Mouse (Mus musculus) liver, embryonic 12.5 days (tissue): ENCODE measurements around the gene Hpdl. TPM values are rescaled to one million over a fixed set of nuclear protein-coding genes. Genes with fewer than 3 reads are reported as not detected.

ENCODE experiments used
- ATAC-seq: fragments of 200-750 bp; cut with Nextera tagmentation; 2 replicates; pipeline ENCODE4 v1.8.0; 2017; ENCODE audit warnings: moderate number of reproducible peaks, mild to moderate bottlenecking, moderate library complexity
- H3K27ac ChIP-seq: fragments of 300-500 bp; sonication (generic); 2 replicates; pipeline ENCODE4 v1.5.1; 2016; ENCODE audit warnings: mild to moderate bottlenecking
- H3K27me3 ChIP-seq: fragments of 300-500 bp; sonication (generic); replicated peaks from 2 replicates; pipeline ENCODE4 v1.6.1; 2016; ENCODE audit warnings: mild to moderate bottlenecking, moderate library complexity
- H3K36me3 ChIP-seq: fragments of 300-500 bp; sonication (generic); 2 replicates; pipeline ENCODE4 v1.6.1; 2016; ENCODE audit warnings: mild to moderate bottlenecking, moderate library complexity
- H3K4me1 ChIP-seq: fragments of 300-500 bp; sonication (generic); 2 replicates; pipeline ENCODE4 v1.6.1; 2016
- H3K4me2 ChIP-seq: fragments of 300-500 bp; sonication (generic); 2 replicates; pipeline ENCODE4 v1.6.1; 2016; ENCODE audit warnings: mild to moderate bottlenecking, moderate library complexity
- H3K4me3 ChIP-seq: fragments of 300-500 bp; sonication (generic); 2 replicates; pipeline ENCODE4 v1.5.1; 2016; ENCODE audit warnings: mild to moderate bottlenecking, moderate library complexity
- H3K9ac ChIP-seq: fragments of 300-500 bp; sonication (generic); 2 replicates; pipeline ENCODE4 v1.6.1; 2016; ENCODE audit warnings: mild to moderate bottlenecking, moderate library complexity
- H3K9me3 ChIP-seq: fragments of 300-500 bp; sonication (generic); replicated peaks from 2 replicates; pipeline ENCODE4 v1.6.1; 2016; ENCODE audit warnings: mild to moderate bottlenecking, moderate library complexity
- WGBS: fragments of 180-500 bp; shearing (Covaris S2); methylation state at CpG from one replicate; pipeline ENCODE4 v1.1.7; 2016; ENCODE audit not compliant: insufficient replicate concordance; 5-methylcytosine and 5-hydroxymethylcytosine counted together
- polyA plus RNA-seq: library from polyadenylated mRNA; unstranded; fragments of >200 nt; fragmentation: Nextera tagmentation; extraction: Ambion mirVana; gene quantifications from 2 replicates; pipeline ENCODE4 v1.2.1, GENCODE M21; 2016

The Hpdl gene
- polyA plus RNA-seq, 1 experiment from 2014 or later = 0.75 TPM

DNA sequence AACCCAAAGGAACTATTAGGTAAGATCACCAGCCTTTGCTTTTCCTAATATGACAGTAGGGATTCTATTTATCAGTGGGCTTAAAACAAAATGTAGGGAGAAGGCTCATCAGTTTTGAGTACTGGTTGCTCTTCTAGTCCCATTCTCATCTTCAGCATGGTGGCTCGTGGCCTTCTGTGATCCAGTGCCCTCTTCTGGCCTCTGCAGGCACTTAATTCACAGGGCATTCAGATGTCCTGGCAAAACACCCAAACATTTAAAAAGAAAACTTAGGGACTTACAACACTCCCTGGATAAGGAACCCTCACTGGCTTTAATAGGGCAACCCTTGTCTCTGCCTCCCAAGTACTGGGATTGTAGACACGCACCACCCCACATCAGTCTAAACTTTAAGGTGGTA is 27.2 kb downstream of the Hpdl start:
- H3K4me3 ChIP-seq = no peak overlapping the region
- no peaks in the 10 kb centered on the region for H3K9me3 ChIP-seq
- WGBS = 61% methylated on average over 2 of the region's 2 CpGs
- H3K9ac ChIP-seq = no peak overlapping the region
- H3K4me2 ChIP-seq = no peak overlapping the region
- no peaks in the 10 kb centered on the region for H3K27me3 ChIP-seq
- ATAC-seq = no peak
- 0 out of 2 replicates have a peak, but pooled peaks cover 4% of the 10 kb centered on the region for H3K4me1 ChIP-seq
- H3K36me3 ChIP-seq = no peaks in the 10 kb centered on the region
- H3K27ac ChIP-seq = no peak overlapping the region

DNA sequence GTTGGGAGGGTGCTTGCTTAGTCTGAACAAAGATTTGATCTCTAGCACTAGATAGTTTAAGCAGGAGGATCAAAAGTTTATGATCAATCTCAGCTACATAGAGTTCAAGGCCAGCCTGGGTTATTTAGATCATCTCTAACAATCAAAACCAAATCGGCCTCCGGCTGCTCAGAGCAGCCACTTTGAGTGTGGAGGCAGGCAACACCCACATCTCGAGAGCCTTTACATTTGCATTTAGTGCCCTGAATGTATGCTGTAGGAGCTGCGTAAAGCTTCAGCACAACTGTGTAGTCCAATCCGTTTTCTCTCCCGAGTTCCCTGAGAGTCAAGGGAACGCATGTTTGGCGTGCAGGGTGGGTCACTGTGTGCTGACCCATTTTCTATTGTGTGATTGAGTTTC is 29.1 kb downstream of the Hpdl start:
- Histone ChIP-seq H3K9me3 (no peaks in the 10 kb centered on the region), H3K27me3 (no peaks in the 10 kb centered on the region), H3K4me2 (no peak overlapping the region), H3K4me3 (no peak overlapping the region), H3K27ac (no peak overlapping the region), H3K9ac (no peak overlapping the region), H3K36me3 (no peaks in the 10 kb centered on the region), H3K4me1 (peaks cover 14% of the 10 kb centered on the region; the same call in 1 of the 2 replicates)
- no peak for ATAC-seq
- WGBS = 73% methylated on average over 8 of the region's 8 CpGs

DNA sequence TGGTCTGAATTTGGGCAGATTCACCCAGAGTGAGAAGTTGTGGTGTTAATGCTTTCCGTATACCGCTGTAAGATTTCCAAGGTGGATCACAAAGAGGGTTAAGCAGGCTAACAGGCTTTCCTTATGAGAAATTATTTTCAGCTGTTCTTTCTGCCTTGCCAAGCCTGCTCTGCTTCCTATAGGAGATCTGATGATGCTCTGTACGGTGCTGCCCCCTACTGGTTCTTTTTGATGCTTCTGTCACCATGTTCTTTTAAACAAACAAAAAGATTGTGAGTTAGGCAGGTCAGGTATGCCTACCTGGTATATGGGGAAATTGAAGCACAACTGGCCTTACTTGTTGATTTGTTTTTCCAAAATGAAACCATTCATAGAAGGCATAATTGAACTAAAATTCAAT is 32.6 kb downstream of the Hpdl start:
- Histone ChIP-seq H3K9ac (no peak overlapping the region), H3K9me3 (no peaks in the 10 kb centered on the region), H3K4me3 (no peak overlapping the region), H3K4me1 (peaks cover 9% of the 10 kb centered on the region; the same call in 1 of the 2 replicates), H3K27ac (no peak overlapping the region), H3K27me3 (no peaks in the 10 kb centered on the region), H3K4me2 (no peak overlapping the region), H3K36me3 (no peaks in the 10 kb centered on the region)
- 10% methylated on average over 3 of the region's 3 CpGs for WGBS
- no peak for ATAC-seq

DNA sequence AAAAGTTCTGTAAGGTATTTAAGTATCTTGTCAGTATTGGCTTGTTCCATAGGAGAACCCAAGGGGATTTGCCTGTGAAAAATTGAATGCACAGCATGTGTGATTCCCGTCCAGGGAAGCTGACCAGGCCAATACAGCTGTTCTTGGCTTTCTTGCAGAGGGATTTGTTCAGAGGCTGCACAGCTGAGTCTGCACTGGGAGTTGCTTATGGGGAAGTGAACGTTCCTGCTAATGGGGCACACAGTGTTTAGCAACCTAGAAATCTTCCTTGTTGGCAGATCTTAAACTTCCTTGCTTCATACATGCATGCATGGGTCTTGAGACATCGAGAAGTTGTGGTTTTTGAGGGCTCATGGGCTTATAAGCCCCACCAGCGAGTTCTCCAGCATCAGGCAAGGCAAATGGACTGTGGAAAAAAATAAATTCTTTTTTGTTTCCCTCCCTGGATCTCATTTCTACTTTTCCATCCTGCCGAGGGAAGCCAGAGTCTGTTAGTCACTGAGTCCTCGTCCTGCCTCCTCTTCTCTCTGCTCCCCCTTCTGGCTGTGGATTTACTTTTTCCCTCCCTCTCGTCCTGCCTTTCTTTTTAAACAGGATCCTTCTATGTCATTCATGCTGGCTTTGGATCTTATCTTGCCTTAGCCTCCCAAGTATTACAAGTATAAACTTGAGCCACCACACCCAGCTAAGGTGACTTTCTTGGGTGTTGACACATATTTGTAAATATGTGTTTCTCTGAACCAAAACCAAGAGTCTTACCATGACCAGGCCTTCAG is 33.3 kb downstream of the Hpdl start:
- H3K9me3 ChIP-seq = no peaks in the 10 kb centered on the region
- no peak overlapping the region for H3K9ac ChIP-seq
- 26% methylated on average over 7 of the region's 7 CpGs for WGBS
- H3K27ac ChIP-seq = no peak overlapping the region
- no peak for ATAC-seq
- no peaks in the 10 kb centered on the region for H3K36me3 ChIP-seq
- H3K4me2 ChIP-seq = no peak overlapping the region
- no peak overlapping the region for H3K4me3 ChIP-seq
- peaks cover 9% of the 10 kb centered on the region; the same call in 1 of the 2 replicates for H3K4me1 ChIP-seq
- no peaks in the 10 kb centered on the region for H3K27me3 ChIP-seq

DNA sequence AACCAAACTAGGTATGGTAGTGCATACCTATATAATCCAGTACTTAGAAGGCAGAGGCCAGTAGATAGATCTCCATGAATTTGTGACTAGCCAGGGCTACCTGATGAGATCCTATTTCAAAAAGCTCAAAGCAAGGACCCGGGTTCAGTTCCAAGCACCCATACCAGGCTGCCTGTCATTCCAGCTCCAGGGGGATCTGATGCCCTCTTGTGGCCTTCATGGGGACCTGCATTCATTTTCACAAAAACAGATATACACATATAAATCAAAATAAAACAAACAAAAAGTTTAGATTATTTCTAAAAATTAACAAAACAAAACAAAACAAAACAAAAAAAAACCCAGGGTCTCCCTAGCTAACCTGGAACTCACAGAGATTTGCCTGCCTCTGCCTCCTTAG is 34.9 kb downstream of the Hpdl start:
- Histone ChIP-seq H3K27me3 (no peaks in the 10 kb centered on the region), H3K9me3 (no peaks in the 10 kb centered on the region), H3K4me1 (peaks cover 9% of the 10 kb centered on the region; the same call in 1 of the 2 replicates), H3K27ac (no peak overlapping the region), H3K36me3 (no peaks in the 10 kb centered on the region), H3K9ac (no peak overlapping the region), H3K4me3 (no peak overlapping the region), H3K4me2 (no peak overlapping the region)
- no peak for ATAC-seq
- 90% methylated on average over 1 of the region's 1 CpGs for WGBS

DNA sequence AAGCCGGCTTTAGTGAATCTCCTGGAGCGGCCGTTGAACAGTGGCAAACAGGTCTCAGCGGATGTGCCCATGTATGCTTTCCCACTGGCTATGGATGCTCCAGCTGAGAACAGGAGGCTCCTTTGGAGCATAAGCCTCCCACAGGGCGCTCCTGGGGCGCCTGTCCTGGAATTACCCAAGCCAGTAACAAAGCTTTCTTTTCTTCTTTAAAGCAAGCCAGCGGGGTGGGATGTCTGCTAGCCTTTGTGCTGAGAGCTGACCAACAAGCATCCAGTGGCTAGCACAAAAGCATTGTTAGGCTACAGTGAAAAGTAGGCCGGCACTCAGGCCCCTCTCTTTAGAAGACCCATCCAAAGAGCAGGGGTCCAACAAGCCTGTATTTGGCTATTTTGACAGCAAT is 39.3 kb downstream of the Hpdl start:
- 52% methylated on average over 8 of the region's 8 CpGs for WGBS
- no peaks in the 10 kb centered on the region for H3K36me3 ChIP-seq
- H3K4me2 ChIP-seq = no peak overlapping the region
- ATAC-seq = no peak
- H3K9ac ChIP-seq = no peak overlapping the region
- H3K27ac ChIP-seq = no peak overlapping the region
- H3K4me3 ChIP-seq = no peak overlapping the region
- H3K9me3 ChIP-seq = no peaks in the 10 kb centered on the region
- H3K4me1 ChIP-seq = no peaks in the 10 kb centered on the region
- H3K27me3 ChIP-seq = no peaks in the 10 kb centered on the region

DNA sequence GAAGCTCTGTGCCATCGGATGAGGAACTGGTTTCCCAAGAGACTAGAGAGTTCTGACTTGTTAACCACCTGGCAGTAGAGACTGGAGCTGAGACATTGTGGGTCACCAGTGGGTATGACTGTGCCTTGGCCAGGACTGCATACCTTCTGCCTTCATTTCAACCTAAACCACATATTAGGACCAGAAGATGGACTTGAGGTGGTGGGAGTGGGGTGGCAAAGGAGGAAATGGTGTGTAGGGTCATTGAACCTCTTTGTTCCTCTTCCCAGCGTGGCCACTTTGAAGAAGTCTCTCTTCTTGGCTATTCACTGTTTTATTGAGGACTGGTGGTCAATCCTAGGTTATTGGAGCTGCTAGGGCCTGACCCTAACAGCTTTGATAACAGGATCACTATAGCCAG is 40.1 kb downstream of the Hpdl start:
- 39% methylated on average over 2 of the region's 2 CpGs for WGBS
- ATAC-seq = no peak
- H3K27ac ChIP-seq = no peak overlapping the region

DNA sequence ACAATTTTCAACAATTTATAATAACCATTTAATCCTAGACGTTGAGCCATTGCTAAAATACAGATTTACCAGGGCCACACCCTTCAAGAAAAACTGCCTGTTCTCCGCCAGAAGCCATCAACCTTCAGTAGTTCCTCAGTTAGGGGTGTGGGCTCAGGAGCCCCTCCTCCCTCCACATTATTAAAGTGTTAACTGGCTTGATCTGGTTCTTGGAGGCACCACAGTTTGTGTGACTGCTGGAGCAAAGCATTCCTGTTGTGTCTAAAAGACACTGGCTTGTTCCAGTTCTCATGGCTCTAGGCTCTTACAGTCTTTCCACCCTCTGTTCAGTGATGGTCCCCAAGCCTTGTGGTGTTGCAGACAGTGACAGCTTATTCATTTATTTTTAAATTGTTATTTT is 41.0 kb downstream of the Hpdl start:
- ATAC-seq = no peak
- Histone ChIP-seq H3K4me2 (no peak overlapping the region), H3K27ac (no peak overlapping the region), H3K9me3 (no peaks in the 10 kb centered on the region), H3K9ac (no peak overlapping the region), H3K27me3 (no peaks in the 10 kb centered on the region), H3K4me1 (no peaks in the 10 kb centered on the region), H3K4me3 (no peak overlapping the region), H3K36me3 (no peaks in the 10 kb centered on the region)
- WGBS = 51% methylated on average over 2 of the region's 2 CpGs

More for the DNA sequence above, 40.1 kb downstream of the Hpdl start:
- Histone ChIP-seq H3K4me2 (no peak overlapping the region), H3K9ac (no peak overlapping the region), H3K27me3 (no peaks in the 10 kb centered on the region), H3K9me3 (no peaks in the 10 kb centered on the region), H3K4me1 (no peaks in the 10 kb centered on the region), H3K4me3 (no peak overlapping the region), H3K36me3 (no peaks in the 10 kb centered on the region)

DNA sequence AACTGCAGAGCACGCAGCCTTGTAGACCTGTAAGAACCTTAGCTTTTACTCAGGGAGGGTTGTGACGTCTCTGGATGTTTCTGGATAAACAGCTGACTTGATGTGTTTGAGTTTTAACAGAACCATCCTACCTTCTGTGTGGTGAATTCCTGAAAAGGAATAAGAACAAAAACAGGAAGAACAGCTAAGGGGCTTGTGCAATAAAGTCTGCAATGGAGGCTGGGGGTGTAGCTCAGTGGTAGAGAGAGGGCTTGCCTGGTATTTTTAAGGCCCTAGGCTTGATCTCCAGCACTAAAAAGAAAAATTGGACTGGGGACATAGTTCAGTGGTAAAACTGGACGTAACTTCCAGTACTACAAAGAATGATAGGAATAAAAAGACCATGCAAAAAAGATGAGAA is 44.4 kb downstream of the Hpdl start:
- H3K9ac ChIP-seq = no peak overlapping the region
- H3K4me3 ChIP-seq = no peak overlapping the region
- no peaks in the 10 kb centered on the region for H3K36me3 ChIP-seq
- H3K27ac ChIP-seq = no peak overlapping the region
- H3K27me3 ChIP-seq = no peaks in the 10 kb centered on the region
- WGBS = 71% methylated on average over 3 of the region's 3 CpGs
- ATAC-seq = no peak
- H3K9me3 ChIP-seq = no peaks in the 10 kb centered on the region
- no peak overlapping the region for H3K4me2 ChIP-seq
- H3K4me1 ChIP-seq = no peaks in the 10 kb centered on the region

DNA sequence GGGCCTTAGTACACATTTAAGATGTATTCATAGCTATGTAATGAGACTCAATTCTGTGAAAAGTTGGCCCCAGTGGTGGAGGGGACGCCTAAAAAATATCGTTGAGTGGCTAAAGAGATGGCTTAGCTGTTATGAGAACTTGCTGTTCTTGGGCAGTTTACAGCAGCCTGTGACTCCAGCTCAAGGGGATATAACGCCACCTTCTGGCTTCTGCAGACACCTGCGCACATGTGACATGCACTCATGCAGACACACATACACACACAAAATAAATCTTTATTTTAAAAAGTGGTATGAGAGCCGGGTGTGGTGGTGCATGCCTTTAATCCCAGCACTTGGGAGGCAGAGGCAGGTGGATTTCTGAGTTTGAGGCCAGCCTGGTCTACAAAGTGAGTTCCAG is 45.1 kb downstream of the Hpdl start:
- no peaks in the 10 kb centered on the region for H3K36me3 ChIP-seq
- H3K4me3 ChIP-seq = no peak overlapping the region
- no peaks in the 10 kb centered on the region for H3K9me3 ChIP-seq
- H3K27ac ChIP-seq = no peak overlapping the region
- ATAC-seq = no peak
- 66% methylated on average over 5 of the region's 5 CpGs for WGBS
- H3K4me1 ChIP-seq = no peaks in the 10 kb centered on the region
- H3K4me2 ChIP-seq = no peak overlapping the region
- no peak overlapping the region for H3K9ac ChIP-seq
- H3K27me3 ChIP-seq = no peaks in the 10 kb centered on the region

Other genes with a start within 250 kb of the Hpdl start
- gene Ccdc17, start 225.1 kb downstream of the Hpdl start, polyA plus RNA-seq = 1.5 and 1.9 TPM in 2 replicates
- 95.8 and 97.3 TPM in 2 replicates for gene Nasp, start 193.8 kb downstream of the Hpdl start, polyA plus RNA-seq
- 281 and 287 TPM in 2 replicates for gene Akr1a1, start 170.0 kb downstream of the Hpdl start, polyA plus RNA-seq
- gene Prdx1, start 136.2 kb downstream of the Hpdl start, polyA plus RNA-seq = 916 and 985 TPM in 2 replicates
- 17.5 and 18.9 TPM in 2 replicates for gene Mmachc, start 113.3 kb downstream of the Hpdl start, polyA plus RNA-seq
- 17.3 and 17.5 TPM in 2 replicates for gene Ccdc163, start 113.2 kb downstream of the Hpdl start, polyA plus RNA-seq
- gene Tesk2, start 100.8 kb downstream of the Hpdl start, polyA plus RNA-seq = 2.2 and 2.6 TPM in 2 replicates
- 20.8 and 22.9 TPM in 2 replicates for gene Toe1, start 14.1 kb downstream of the Hpdl start, polyA plus RNA-seq
- 4.8 and 6.2 TPM in 2 replicates for gene Mutyh, start 14.0 kb downstream of the Hpdl start, polyA plus RNA-seq
- gene Zswim5, start 55.7 kb upstream of the Hpdl start, polyA plus RNA-seq = 0.10 and 0.15 TPM in 2 replicates
- 547 and 565 TPM in 2 replicates for gene Urod, start 172.7 kb upstream of the Hpdl start, polyA plus RNA-seq
- 11.8 TPM in 2 replicates for gene Hectd3, start 173.6 kb upstream of the Hpdl start, polyA plus RNA-seq
- gene Eif2b3, start 197.7 kb upstream of the Hpdl start, polyA plus RNA-seq = 55.2 and 55.3 TPM in 2 replicates